Mouse (Mus musculus): Measurements from ENCODE around the gene Arhgap23. TPM values are rescaled to one million over a fixed set of nuclear protein-coding genes. Genes with fewer than 3 reads are reported as not detected.

Arhgap23 gene
- polyA plus RNA-seq (2016; fragmentation: Nextera tagmentation; extraction: Ambion mirVana), result 9.3 and 10.0 TPM in 2 replicates

DNA sequence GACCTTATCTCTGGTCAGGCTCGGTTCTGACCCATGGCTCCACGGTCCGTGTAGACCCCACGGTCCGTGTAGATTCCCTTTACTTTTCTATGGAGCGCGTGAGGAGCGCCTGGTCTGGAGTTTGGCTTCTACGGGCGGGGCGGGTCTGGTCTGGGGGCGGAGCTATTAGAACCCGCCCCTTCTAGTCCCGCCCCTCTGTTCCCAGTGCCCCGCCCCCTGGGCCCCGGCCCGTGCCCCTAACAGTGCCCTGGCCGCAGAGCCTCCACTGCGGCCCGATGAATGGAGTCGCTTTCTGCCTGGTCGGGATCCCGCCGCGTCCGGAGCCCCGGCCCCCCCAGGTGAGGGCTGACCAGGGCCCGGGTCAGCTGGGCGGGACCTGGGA, at the start of gene Arhgap23:
Gene Arhgap23 (plus strand): TSS at position 204 of the 382 bp plus-strand sequence.
- Histone ChIP-seq H3K9ac (peak within 1 kb of the TSS; percentile 54), H3K36me3 (no peaks in the 10 kb centered on the region), H3K9me3 (replicated peaks) (no peaks in the 10 kb centered on the region), H3K4me2 (replicated peaks) (peak within 1 kb of the TSS; percentile 58), H3K4me1 (peaks cover 36% of the 10 kb centered on the region), H3K4me3 (peak within 1 kb of the TSS; percentile 56), H3K27ac (peak within 1 kb of the TSS; percentile 64; the same call in 1 of the 2 replicates), H3K27me3 (peaks cover 12% of the 10 kb centered on the region; the same call in 1 of the 2 replicates)
- under 1% methylated on average over 29 of the region's 29 CpGs for WGBS
- peak; percentile 80 for ATAC-seq (ENCODE audit: low FRiP score)

DNA sequence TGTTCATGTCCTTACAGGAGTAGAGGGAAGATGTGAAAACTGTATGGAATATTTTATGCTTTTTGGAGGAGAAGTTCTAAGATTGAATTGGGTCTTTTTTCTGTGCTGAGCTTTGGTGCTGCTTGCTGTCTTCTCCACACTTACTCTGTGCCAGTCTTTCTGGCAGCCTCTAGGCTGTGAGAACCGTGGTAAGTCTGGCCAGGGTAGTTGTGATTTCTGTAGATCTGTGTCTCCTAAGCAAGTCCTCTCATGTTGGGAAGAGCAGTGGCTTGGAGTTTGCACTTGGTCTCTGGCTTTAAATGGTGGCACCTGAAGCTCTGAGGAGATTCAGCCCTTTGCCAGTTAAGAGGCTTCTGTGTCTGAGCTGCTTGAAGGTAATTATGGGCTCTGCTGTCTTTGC, 49.8 kb upstream of the Arhgap23 start:
- peaks cover 35% of the 10 kb centered on the region for H3K4me1 ChIP-seq
- H3K27ac ChIP-seq, result no peak overlapping the region
- H3K9ac ChIP-seq, result peak overlapping the region; percentile 97; the same call in 1 of the 2 replicates
- 84% methylated on average over 1 of the region's 1 CpGs for WGBS
- no peaks in the 10 kb centered on the region for H3K9me3 ChIP-seq (replicated peaks)
- no peak for ATAC-seq (ENCODE audit: low FRiP score)
- no peaks in the 10 kb centered on the region for H3K36me3 ChIP-seq
- H3K4me2 ChIP-seq (replicated peaks), result peak overlapping the region; percentile 89
- no peaks in the 10 kb centered on the region for H3K27me3 ChIP-seq
- peak overlapping the region; percentile 77; the same call in 1 of the 2 replicates for H3K4me3 ChIP-seq

- no peaks in the 10 kb centered on the region for H3K27me3 ChIP-seq
- no peak overlapping the region for H3K4me3 ChIP-seq
- no peak for ATAC-seq (ENCODE audit: low FRiP score)
- H3K27ac ChIP-seq, result no peak overlapping the region
- no peaks in the 10 kb centered on the region for H3K9me3 ChIP-seq (replicated peaks)
- H3K4me1 ChIP-seq, result peaks cover 33% of the 10 kb centered on the region
- WGBS, result 88% methylated on average over 5 of the region's 5 CpGs
- 0 out of 2 replicates have a peak, but pooled peaks cover 3% of the 10 kb centered on the region for H3K36me3 ChIP-seq
- H3K9ac ChIP-seq, result no peak overlapping the region
- no peak overlapping the region for H3K4me2 ChIP-seq (replicated peaks)
Observed at GRCm38 (mm10) chr11:97368501-97368900, 46.8 kb upstream of the Arhgap23 start.

GRCm38 (mm10) chr11:97370329-97371091, 44.8 kb upstream of the Arhgap23 start:
- Histone ChIP-seq H3K9ac (no peak overlapping the region), H3K4me1 (peaks cover 13% of the 10 kb centered on the region), H3K36me3 (peaks cover 10% of the 10 kb centered on the region), H3K27ac (no peak overlapping the region), H3K9me3 (replicated peaks) (no peaks in the 10 kb centered on the region), H3K27me3 (no peaks in the 10 kb centered on the region), H3K4me3 (no peak overlapping the region), H3K4me2 (replicated peaks) (no peak overlapping the region)
- WGBS, result 84% methylated on average over 7 of the region's 7 CpGs
- no peak for ATAC-seq (ENCODE audit: low FRiP score)

DNA sequence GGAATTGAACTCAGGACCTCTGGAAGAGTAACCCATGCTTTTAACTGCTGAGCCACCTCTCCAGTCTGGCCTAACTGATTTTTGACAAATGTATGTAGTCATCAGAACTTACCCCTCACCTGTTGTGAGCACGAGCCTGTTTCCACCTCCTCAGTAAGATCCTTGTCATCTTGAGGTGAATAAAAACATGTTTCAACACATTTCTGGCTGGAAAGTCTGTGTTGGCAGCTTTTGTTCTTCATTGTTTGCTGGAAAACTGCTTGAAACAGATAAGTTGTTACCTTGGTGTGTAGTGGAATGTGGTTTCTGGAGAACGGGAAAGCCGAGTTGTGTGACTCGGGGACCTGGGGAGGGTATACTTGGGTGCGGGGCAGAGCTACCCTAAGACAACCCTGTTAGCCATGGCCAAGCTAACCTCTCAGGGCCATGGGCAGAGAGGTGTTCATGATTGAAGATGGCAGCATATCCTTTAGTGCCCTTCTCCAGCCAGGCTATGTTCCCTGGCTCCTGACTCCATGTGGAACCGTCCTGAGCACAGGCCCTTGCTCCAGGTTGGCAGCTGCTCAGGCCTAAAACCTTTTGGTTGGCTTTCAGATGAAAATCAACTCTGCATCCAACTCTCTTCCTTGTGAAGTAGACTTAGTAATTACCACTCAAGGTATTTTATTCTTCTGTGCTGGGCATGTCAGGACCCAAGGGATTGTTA, 43.0 kb upstream of the Arhgap23 start:
- Histone ChIP-seq H3K9ac (no peak overlapping the region), H3K9me3 (replicated peaks) (no peaks in the 10 kb centered on the region), H3K4me2 (replicated peaks) (no peak overlapping the region), H3K27ac (no peak overlapping the region), H3K4me1 (peaks cover 6% of the 10 kb centered on the region; the same call in 1 of the 2 replicates), H3K36me3 (peaks cover 25% of the 10 kb centered on the region), H3K27me3 (no peaks in the 10 kb centered on the region), H3K4me3 (no peak overlapping the region)
- WGBS, result 81% methylated on average over 6 of the region's 6 CpGs
- no peak for ATAC-seq (ENCODE audit: low FRiP score)

- Histone ChIP-seq H3K9me3 (replicated peaks) (no peaks in the 10 kb centered on the region), H3K4me3 (no peak overlapping the region), H3K27ac (no peak overlapping the region), H3K4me1 (peaks cover 6% of the 10 kb centered on the region; the same call in 1 of the 2 replicates), H3K4me2 (replicated peaks) (no peak overlapping the region), H3K36me3 (peaks cover 36% of the 10 kb centered on the region), H3K9ac (no peak overlapping the region), H3K27me3 (no peaks in the 10 kb centered on the region)
- WGBS, result 88% methylated on average over 2 of the region's 2 CpGs
- ATAC-seq (ENCODE audit: low FRiP score), result no peak
Observed at GRCm38 (mm10) chr11:97373402-97373801, 41.9 kb upstream of the Arhgap23 start.

GRCm38 (mm10) chr11:97380036-97380435, 35.3 kb upstream of the Arhgap23 start:
- Histone ChIP-seq H3K4me3 (no peak overlapping the region), H3K9me3 (replicated peaks) (no peaks in the 10 kb centered on the region), H3K27me3 (no peaks in the 10 kb centered on the region), H3K4me2 (replicated peaks) (no peak overlapping the region), H3K9ac (no peak overlapping the region), H3K4me1 (no peaks in the 10 kb centered on the region), H3K36me3 (peaks cover 55% of the 10 kb centered on the region), H3K27ac (no peak overlapping the region)
- WGBS, result 86% methylated on average over 3 of the region's 3 CpGs
- ATAC-seq (ENCODE audit: low FRiP score), result no peak

DNA sequence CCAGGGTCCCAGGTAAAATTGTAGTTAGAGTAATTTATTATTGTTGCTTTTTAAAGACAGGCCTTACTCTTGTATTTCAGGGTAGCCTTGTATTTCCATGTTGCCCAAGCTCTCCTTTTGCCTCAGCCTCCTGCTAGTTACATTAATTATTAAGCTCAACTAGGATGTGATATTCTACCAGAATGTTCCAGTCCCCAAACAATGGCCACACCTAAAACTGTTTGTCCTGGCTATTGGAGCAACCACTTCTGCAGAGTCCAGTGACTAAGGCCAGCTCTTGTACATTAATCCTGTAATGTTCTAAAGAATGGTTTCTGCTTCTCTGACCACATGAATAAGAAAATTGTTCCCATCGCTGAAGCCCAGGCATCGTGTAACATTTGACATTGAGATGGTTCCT, 32.3 kb upstream of the Arhgap23 start:
- Histone ChIP-seq H3K9ac (no peak overlapping the region), H3K27ac (no peak overlapping the region), H3K4me3 (no peak overlapping the region), H3K4me1 (no peaks in the 10 kb centered on the region), H3K27me3 (no peaks in the 10 kb centered on the region), H3K9me3 (replicated peaks) (no peaks in the 10 kb centered on the region), H3K36me3 (peaks cover 43% of the 10 kb centered on the region), H3K4me2 (replicated peaks) (no peak overlapping the region)
- no peak for ATAC-seq (ENCODE audit: low FRiP score)
- 90% methylated on average over 2 of the region's 2 CpGs for WGBS

- no peak for ATAC-seq (ENCODE audit: low FRiP score)
- Histone ChIP-seq H3K4me1 (no peaks in the 10 kb centered on the region), H3K4me2 (replicated peaks) (no peak overlapping the region), H3K9ac (no peak overlapping the region), H3K36me3 (peaks cover 39% of the 10 kb centered on the region), H3K27ac (no peak overlapping the region), H3K9me3 (replicated peaks) (no peaks in the 10 kb centered on the region), H3K4me3 (no peak overlapping the region), H3K27me3 (no peaks in the 10 kb centered on the region)
- 68% methylated on average over 2 of the region's 2 CpGs for WGBS
Observed at GRCm38 (mm10) chr11:97383764-97384163, 31.6 kb upstream of the Arhgap23 start.

GRCm38 (mm10) chr11:97387811-97388210, 27.5 kb upstream of the Arhgap23 start:
- Histone ChIP-seq H3K9ac (no peak overlapping the region), H3K36me3 (peaks cover 60% of the 10 kb centered on the region), H3K27me3 (no peaks in the 10 kb centered on the region), H3K4me1 (no peaks in the 10 kb centered on the region), H3K4me3 (no peak overlapping the region), H3K27ac (no peak overlapping the region), H3K9me3 (replicated peaks) (no peaks in the 10 kb centered on the region), H3K4me2 (replicated peaks) (no peak overlapping the region)
- WGBS, result 97% methylated on average over 2 of the region's 2 CpGs
- ATAC-seq (ENCODE audit: low FRiP score), result no peak

DNA sequence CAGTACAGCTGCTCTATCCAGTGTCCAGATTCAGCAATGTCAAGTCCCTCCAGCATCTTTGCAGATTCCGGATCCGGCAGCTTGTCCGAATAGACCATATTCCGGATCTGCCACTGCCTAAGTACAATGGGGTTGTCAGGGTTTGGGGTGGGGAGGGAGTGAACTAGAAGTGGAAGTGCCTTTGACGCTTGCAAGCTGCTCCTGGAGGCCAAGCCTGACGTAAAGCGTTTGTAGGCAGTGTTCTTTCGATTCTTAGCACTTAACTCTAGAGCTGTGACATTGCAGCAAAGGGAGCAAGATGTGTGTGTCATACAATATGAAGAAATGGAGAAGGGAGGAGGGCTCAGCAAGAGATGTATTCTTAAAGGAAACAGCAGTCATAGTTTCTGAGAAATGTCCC, 26.2 kb upstream of the Arhgap23 start:
- H3K9me3 ChIP-seq (replicated peaks), result no peaks in the 10 kb centered on the region
- no peak overlapping the region for H3K4me2 ChIP-seq (replicated peaks)
- no peak overlapping the region for H3K27ac ChIP-seq
- H3K27me3 ChIP-seq, result no peaks in the 10 kb centered on the region
- no peak overlapping the region for H3K9ac ChIP-seq
- peaks cover 69% of the 10 kb centered on the region for H3K36me3 ChIP-seq
- no peak for ATAC-seq (ENCODE audit: low FRiP score)
- no peak overlapping the region for H3K4me3 ChIP-seq
- 86% methylated on average over 8 of the region's 8 CpGs for WGBS
- H3K4me1 ChIP-seq, result no peaks in the 10 kb centered on the region

GRCm38 (mm10) chr11:97393658-97394057, 21.7 kb upstream of the Arhgap23 start:
- H3K4me3 ChIP-seq, result no peak overlapping the region
- no peak for ATAC-seq (ENCODE audit: low FRiP score)
- no peak overlapping the region for H3K4me2 ChIP-seq (replicated peaks)
- H3K27me3 ChIP-seq, result no peaks in the 10 kb centered on the region
- H3K27ac ChIP-seq, result no peak overlapping the region
- H3K9ac ChIP-seq, result no peak overlapping the region
- WGBS, result 68% methylated on average over 11 of the region's 11 CpGs
- H3K4me1 ChIP-seq, result no peaks in the 10 kb centered on the region
- H3K36me3 ChIP-seq, result peaks cover 81% of the 10 kb centered on the region
- no peaks in the 10 kb centered on the region for H3K9me3 ChIP-seq (replicated peaks)

Measured in hindbrain, embryonic 12.5 days (tissue).